Mouse (Mus musculus): ENCODE measurements at regions not wholly inside any gene's neighbourhood (a gene's known extent, or its start where the extent isn't known, plus 50 kb on each side); places are given as distances from the start of the nearest gene placed in this dataset.
"Not testable (repeated sequence)": the region's sequence is repeated elsewhere in the genome, so short reads cannot be mapped to it uniquely, and the experiment has no call there.

- no peak for DNase-seq (ENCODE audit: low spot score in 2 of 2)
These were observed 361.6 kb upstream of the Edil3 start for GRCm38 (mm10) chr13:88459474-88460173.

DNA sequence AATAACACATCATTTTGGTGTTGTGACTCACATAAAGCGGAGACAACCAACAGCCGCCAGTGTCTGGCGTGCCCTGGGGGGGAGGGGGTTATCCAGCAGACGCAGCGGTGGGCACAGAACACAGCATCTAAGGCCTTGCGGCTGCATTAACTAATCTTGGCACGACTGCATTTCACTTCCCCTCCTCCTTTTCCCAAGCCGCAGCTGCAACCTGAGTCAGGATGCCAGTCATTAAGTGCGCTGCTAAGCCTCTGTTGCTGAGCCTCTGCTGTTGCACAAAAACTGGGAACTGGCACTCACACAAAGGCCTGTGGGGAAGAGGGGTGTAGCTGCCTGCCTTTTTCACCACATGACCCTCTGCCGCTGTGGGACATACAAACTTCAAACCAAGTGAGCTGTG lies 331.2 kb upstream of the Edil3 start:
- DNase-seq (ENCODE audit: low spot score in 2 of 2): no peak

GRCm38 (mm10) chr13:88510850-88511554 lies 310.3 kb upstream of the Edil3 start:
- no peak for DNase-seq (ENCODE audit: low spot score in 2 of 2)

- no peak for DNase-seq (ENCODE audit: low spot score in 2 of 2)
These were observed 286.5 kb upstream of the Edil3 start for GRCm38 (mm10) chr13:88534796-88535195.

DNA sequence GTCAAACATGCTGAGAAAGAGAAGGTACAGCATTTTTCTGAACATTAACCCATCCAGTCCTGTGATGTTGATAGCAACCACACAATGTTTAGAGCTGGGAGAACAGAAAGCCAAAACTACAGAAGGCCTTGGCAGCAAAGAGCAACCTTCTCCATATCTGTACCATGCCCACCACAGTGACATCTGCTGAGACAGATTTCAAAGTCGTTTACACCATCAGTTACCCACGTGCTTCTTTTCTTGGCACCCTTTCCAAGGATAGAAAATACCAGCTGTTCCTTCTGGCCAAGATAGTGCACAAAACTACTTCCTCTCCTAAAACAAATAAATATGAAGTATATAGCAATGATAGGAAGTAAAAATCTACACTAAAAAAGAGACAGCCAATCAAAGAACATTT lies 266.8 kb upstream of the Edil3 start:
- peak; percentile 33 to 64 for DNase-seq (ENCODE audit: low spot score in 2 of 2)

DNA sequence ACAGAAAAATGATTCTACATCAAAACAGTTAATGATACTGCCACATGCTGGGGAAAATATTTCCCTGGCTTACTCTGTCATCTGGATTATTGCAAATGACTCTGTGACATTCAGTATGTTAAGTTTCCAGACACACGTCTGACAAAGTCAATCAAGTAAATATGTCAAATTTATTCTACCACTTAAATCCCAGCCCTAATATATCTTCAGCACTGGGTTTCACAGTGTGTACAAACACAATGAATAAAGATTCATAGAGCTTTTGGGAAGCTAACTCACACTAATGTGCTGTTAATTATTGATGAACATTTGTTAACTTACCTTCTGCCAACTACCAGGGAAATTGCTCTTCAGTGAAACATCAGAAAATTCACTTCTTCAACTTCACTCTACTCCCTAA lies 256.3 kb upstream of the Edil3 start:
- DNase-seq (ENCODE audit: low spot score in 2 of 2): no peak

DNA sequence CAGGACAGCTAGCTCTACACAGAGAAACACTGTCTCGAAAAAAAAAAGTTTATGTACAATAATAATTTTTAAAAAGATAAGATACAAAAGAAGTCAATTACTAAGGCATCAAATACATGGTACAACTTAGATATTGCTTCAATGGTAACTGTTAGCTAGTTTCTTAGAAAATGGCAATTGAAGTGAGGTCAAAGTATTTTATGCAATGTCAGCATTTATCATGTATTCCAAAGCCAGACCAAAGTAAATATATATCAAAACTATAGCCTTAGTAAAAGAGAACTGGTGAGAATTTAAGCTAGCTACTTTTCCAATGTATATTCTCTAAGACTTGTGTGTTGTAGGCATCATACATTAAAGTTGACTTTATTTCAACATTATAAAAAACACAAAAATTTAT lies 219.0 kb upstream of the Edil3 start:
- DNase-seq (ENCODE audit: low spot score in 2 of 2): no peak

DNA sequence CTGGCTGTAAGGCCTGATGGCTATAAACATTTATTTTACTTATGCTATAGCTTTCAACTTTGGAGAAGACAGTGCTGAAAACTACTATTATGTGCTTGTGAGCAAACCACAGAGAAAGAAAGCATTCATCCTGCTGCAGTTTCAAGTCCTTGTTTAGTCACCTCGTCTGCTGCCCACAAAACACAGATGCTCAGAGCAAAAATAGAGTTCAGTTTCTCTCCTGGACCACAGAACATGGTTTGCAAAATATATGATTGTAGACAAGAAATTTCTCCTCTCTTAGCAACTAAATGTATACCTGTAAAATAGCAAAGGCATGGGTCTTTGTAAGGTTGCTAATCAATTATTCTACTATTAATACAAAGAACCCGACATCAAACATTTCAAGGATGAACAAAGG lies 210.7 kb upstream of the Edil3 start:
- DNase-seq (ENCODE audit: low spot score in 2 of 2): no peak

- DNase-seq (ENCODE audit: low spot score in 2 of 2): no peak
These were observed 208.0 kb upstream of the Edil3 start for GRCm38 (mm10) chr13:88613231-88613630.

- DNase-seq (ENCODE audit: low spot score in 2 of 2): no peak
These were observed 171.1 kb upstream of the Edil3 start for GRCm38 (mm10) chr13:88650135-88650534.

- DNase-seq (ENCODE audit: low spot score in 2 of 2): no peak
These were observed 170.2 kb upstream of the Edil3 start for GRCm38 (mm10) chr13:88651036-88651435.

DNA sequence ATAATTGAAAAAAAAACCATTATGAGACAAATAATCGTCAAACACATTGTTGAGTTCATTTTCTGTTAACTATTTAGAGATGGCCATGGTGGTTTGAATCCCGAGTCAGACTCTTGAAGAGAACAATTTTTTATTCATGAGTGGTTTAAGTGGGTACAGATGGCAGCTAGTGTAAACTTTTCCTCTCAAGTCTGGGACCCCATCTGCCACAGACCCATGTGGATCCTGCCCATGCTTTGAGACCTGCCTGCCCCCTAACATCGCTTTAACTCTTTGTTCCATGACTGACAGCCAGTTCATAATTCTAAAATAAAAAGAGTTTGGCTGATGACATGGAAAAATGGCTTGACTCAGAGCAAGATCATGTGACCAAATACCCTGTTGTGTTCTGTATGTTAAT lies 166.2 kb upstream of the Edil3 start:
- no peak for DNase-seq (ENCODE audit: low spot score in 2 of 2)

DNA sequence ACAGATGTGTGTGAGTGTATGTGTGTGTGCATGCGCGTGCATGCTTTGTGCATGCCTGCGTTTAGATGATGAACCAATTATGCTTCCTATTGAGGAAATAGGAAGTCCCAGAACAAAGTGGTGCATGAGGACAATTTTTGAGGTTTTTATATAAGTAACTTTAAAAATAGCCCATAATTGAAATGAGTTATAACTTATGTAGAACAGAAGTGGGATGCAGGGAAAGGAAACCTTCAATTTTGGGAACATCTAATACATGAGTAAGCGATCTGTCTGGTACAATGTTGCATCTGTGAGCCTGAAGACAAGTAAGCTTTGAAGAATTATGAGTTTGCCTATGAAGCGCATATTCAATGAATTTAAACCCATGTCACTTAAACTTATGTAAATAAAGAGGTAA lies 145.4 kb upstream of the Edil3 start:
- DNase-seq (ENCODE audit: low spot score in 2 of 2): no peak

DNA sequence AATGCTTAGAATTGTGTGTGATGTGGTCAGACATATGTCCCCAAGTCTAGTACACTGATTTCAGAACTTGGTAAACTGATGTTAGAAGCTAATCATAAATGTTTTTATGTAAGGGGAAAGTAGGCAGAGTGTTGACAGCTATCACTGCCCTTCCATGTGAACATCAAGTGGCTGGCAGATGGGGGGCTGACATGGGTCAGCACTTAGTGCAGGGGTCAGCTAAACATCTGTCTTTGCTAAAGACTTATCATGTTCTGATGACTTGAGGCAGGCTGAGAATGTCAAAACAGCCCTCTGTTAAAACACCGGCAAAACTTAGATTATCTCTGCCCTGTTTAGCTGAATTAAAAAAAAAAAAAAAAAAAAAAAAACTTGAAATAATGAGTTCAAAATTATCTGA lies 116.7 kb upstream of the Edil3 start:
- DNase-seq (ENCODE audit: low spot score in 2 of 2): no peak

- DNase-seq (ENCODE audit: low spot score in 2 of 2): not testable (repeated sequence)
These were observed 91.6 kb upstream of the Edil3 start for GRCm38 (mm10) chr13:88729626-88730025.

GRCm38 (mm10) chr13:88749916-88750315 lies 71.4 kb upstream of the Edil3 start:
- no peak for DNase-seq (ENCODE audit: low spot score in 2 of 2)
